Comparison of ENCODE assay signal across 10 mouse cellular contexts in the genomic region with DNA sequence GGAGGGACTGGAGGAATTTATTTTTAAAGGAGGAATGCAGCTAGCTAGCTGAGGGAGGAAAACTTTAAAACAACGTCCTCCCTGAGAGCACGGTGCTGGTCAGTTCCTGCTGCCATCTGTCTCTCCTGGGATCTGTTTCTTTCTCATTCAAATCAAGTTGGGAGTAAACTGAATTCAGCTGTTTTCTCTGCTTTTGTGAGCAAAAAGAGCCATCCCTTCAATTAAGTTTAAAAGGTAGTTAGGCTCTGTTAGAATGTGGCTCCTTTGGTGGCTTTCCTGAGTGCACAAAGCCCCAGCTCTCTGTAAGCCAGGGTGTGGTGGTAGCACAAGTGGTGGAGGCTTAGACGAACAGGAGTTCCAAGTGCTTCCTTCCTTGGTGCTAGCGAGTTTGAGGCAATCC. TPM values are rescaled to one million over a fixed set of nuclear protein-coding genes. Genes with fewer than 3 reads are reported as not detected.
DNase-seq lines count a peak whose midpoint lies in the region; ATAC-seq lines count a peak whose summit lies in the region.
"Had no signal": no experiment of that assay in that cellular context is flagged by ENCODE, and none has a peak within 500 bp of the region (broad histone marks: within the 10 kb centered on the region; RNA-seq: fewer than 3 reads in every experiment).

No protein-coding gene starts in this region.

- H3K9me3 ChIP-seq in limb, embryonic 13.5 days, result no peaks in the 10 kb centered on the region
- no peaks in the 10 kb centered on the region for H3K9me3 ChIP-seq in limb, embryonic 10.5 days (replicated peaks)
- no peaks in the 10 kb centered on the region for H3K9me3 ChIP-seq in embryonic facial prominence, embryonic 14.5 days (ENCODE audit: control insufficient read depth, low read length)
- H3K9me3 ChIP-seq in hindbrain, embryonic 15.5 days, result no peaks in the 10 kb centered on the region
- H3K9me3 ChIP-seq in stomach, embryonic 16.5 days (replicated peaks; ENCODE audit: control insufficient read depth, low read length), result no peaks in the 10 kb centered on the region

- no peaks in the 10 kb centered on the region for H3K27me3 ChIP-seq in limb, embryonic 13.5 days
- no peaks in the 10 kb centered on the region for H3K27me3 ChIP-seq in limb, embryonic 10.5 days (ENCODE audit: low read depth, poor library complexity, severe bottlenecking)
- no peaks in the 10 kb centered on the region for H3K27me3 ChIP-seq in embryonic facial prominence, embryonic 14.5 days (replicated peaks; ENCODE audit: control insufficient read depth, insufficient read depth, low read length)
- H3K27me3 ChIP-seq in hindbrain, embryonic 15.5 days, result no peaks in the 10 kb centered on the region
- no peaks in the 10 kb centered on the region for H3K27me3 ChIP-seq in stomach, embryonic 16.5 days (ENCODE audit: control insufficient read depth, insufficient read depth, low read length)

- 26% methylated on average over 4 of the region's 4 CpGs for WGBS in limb, embryonic 13.5 days
- WGBS in limb, embryonic 10.5 days, result 23% methylated on average over 4 of the region's 4 CpGs
- WGBS in embryonic facial prominence, embryonic 14.5 days, result 19% methylated on average over 4 of the region's 4 CpGs
- 17% methylated on average over 4 of the region's 4 CpGs for WGBS in hindbrain, embryonic 15.5 days
- 27% methylated on average over 4 of the region's 4 CpGs for WGBS in stomach, embryonic 16.5 days

- H3K4me1 ChIP-seq in limb, embryonic 13.5 days, result peaks cover 23% of the 10 kb centered on the region
- peaks cover 21% of the 10 kb centered on the region for H3K4me1 ChIP-seq in limb, embryonic 10.5 days
- H3K4me1 ChIP-seq in embryonic facial prominence, embryonic 14.5 days (ENCODE audit: control insufficient read depth, insufficient read depth, low read length), result peaks cover 22% of the 10 kb centered on the region
- peaks cover 32% of the 10 kb centered on the region for H3K4me1 ChIP-seq in hindbrain, embryonic 15.5 days (replicated peaks)
- H3K4me1 ChIP-seq in stomach, embryonic 16.5 days (ENCODE audit: control insufficient read depth, insufficient read depth, low read length), result peaks cover 19% of the 10 kb centered on the region

- ATAC-seq in limb, embryonic 13.5 days (ENCODE audit: low FRiP score, low read depth), result no peak
- ATAC-seq in embryonic facial prominence, embryonic 14.5 days (ENCODE audit: low read depth), result no peak
- ATAC-seq in hindbrain, embryonic 15.5 days (ENCODE audit: low FRiP score, low read depth), result no peak
- no peak for ATAC-seq in stomach, embryonic 16.5 days (ENCODE audit: insufficient read depth, low FRiP score)

- no peak overlapping the region; the same call in 1 of the 2 replicates for H3K27ac ChIP-seq in limb, embryonic 13.5 days
- no peak overlapping the region for H3K27ac ChIP-seq in limb, embryonic 10.5 days
- no peak overlapping the region for H3K27ac ChIP-seq in embryonic facial prominence, embryonic 14.5 days (replicated peaks; ENCODE audit: low read depth, low read length)
- peak overlapping the region; percentile 15; the same call in 1 of the 2 replicates for H3K27ac ChIP-seq in hindbrain, embryonic 15.5 days (replicated peaks)
- H3K27ac ChIP-seq in stomach, embryonic 16.5 days (ENCODE audit: low read length), result no peak overlapping the region

- peaks cover 24% of the 10 kb centered on the region for H3K36me3 ChIP-seq in limb, embryonic 13.5 days
- H3K36me3 ChIP-seq in limb, embryonic 10.5 days, result peaks cover 21% of the 10 kb centered on the region; the same call in 1 of the 2 replicates
- H3K36me3 ChIP-seq in embryonic facial prominence, embryonic 14.5 days (ENCODE audit: control insufficient read depth, insufficient read depth, low read length), result peaks cover 17% of the 10 kb centered on the region; the same call in 1 of the 2 replicates
- H3K36me3 ChIP-seq in hindbrain, embryonic 15.5 days, result no peaks in the 10 kb centered on the region
- no peaks in the 10 kb centered on the region for H3K36me3 ChIP-seq in stomach, embryonic 16.5 days (ENCODE audit: control insufficient read depth, insufficient read depth, low read length)

- H3K9ac ChIP-seq in limb, embryonic 13.5 days, result peak overlapping the region; percentile 54; the same call in 1 of the 2 replicates
- H3K9ac ChIP-seq in embryonic facial prominence, embryonic 14.5 days (ENCODE audit: low read depth, low read length), result no peak overlapping the region
- H3K9ac ChIP-seq in hindbrain, embryonic 15.5 days, result 0 out of 2 replicates have a peak overlapping the region, but pooled peaks have one; percentile 5
- peak overlapping the region; percentile 50 for H3K9ac ChIP-seq in stomach, embryonic 16.5 days (ENCODE audit: low read length)

- no peak overlapping the region for H3K4me3 ChIP-seq in limb, embryonic 13.5 days
- no peak overlapping the region for H3K4me3 ChIP-seq in limb, embryonic 10.5 days
- H3K4me3 ChIP-seq in embryonic facial prominence, embryonic 14.5 days (ENCODE audit: low read depth, low read length), result no peak overlapping the region
- no peak overlapping the region for H3K4me3 ChIP-seq in hindbrain, embryonic 15.5 days
- H3K4me3 ChIP-seq in stomach, embryonic 16.5 days (replicated peaks; ENCODE audit: low read length), result peak overlapping the region; percentile 7; the same call in 1 of the 2 replicates

- DNase-seq in limb, embryonic 10.5 days (ENCODE audit: low spot score), result no peak
- DNase-seq in embryonic facial prominence, embryonic 14.5 days (ENCODE audit: low spot score), result no peak
- DNase-seq in right cerebral cortex, postnatal 4 days, result no peak
- no peak for DNase-seq in urinary bladder, postnatal 14 days (ENCODE audit: low spot score)
- DNase-seq: gastrocnemius, postnatal 25 days; right cerebral cortex, adult 18-20 months; thymus, postnatal 14 days had no signal

- peak overlapping the region; percentile 84 for H3K4me2 ChIP-seq in limb, embryonic 13.5 days (replicated peaks)
- 0 out of 2 replicates have a peak overlapping the region, but pooled peaks have one; percentile 2 for H3K4me2 ChIP-seq in embryonic facial prominence, embryonic 14.5 days (ENCODE audit: low read depth, low read length)
- peak overlapping the region; percentile 66; the same call in 1 of the 2 replicates for H3K4me2 ChIP-seq in hindbrain, embryonic 15.5 days
- H3K4me2 ChIP-seq in stomach, embryonic 16.5 days (ENCODE audit: low read depth, low read length), result peak overlapping the region; percentile 76; the same call in 1 of the 2 replicates

RNA-seq across cellular contexts. Expression of a gene that starts 2.4 kb away (rescaled TPM):
- polyA plus RNA-seq in limb, embryonic 13.5 days (2015; fragmentation: Nextera tagmentation; extraction: Ambion mirVana), result 8.4 and 10.4 TPM in 2 replicates
- polyA plus RNA-seq in limb, embryonic 10.5 days (2016; fragmentation: Nextera tagmentation; extraction: Ambion mirVana), result 8.0 and 9.5 TPM in 2 replicates
- 8.7 and 9.3 TPM in 2 replicates for polyA plus RNA-seq in embryonic facial prominence, embryonic 14.5 days (2014; fragmentation: Nextera tagmentation; extraction: Ambion mirVana)
- polyA plus RNA-seq in hindbrain, embryonic 15.5 days (2015; fragmentation: Nextera tagmentation; extraction: Ambion mirVana), result 10.3 and 11.5 TPM in 2 replicates
- polyA plus RNA-seq in stomach, embryonic 16.5 days (2015; fragmentation: Nextera tagmentation; extraction: Ambion mirVana), result 10.0 and 10.5 TPM in 2 replicates

RNA-seq across cellular contexts. Expression of a gene that starts 42.0 kb away (rescaled TPM):
- polyA plus RNA-seq in limb, embryonic 13.5 days (2015; fragmentation: Nextera tagmentation; extraction: Ambion mirVana), result 0.11 TPM in 1 of 2 replicates, not detected in the other
- not detected in 2 replicates for polyA plus RNA-seq in limb, embryonic 10.5 days (2016; fragmentation: Nextera tagmentation; extraction: Ambion mirVana)
- 0.21 TPM in 1 of 2 replicates, not detected in the other for polyA plus RNA-seq in embryonic facial prominence, embryonic 14.5 days (2014; fragmentation: Nextera tagmentation; extraction: Ambion mirVana)
- polyA plus RNA-seq in hindbrain, embryonic 15.5 days (2015; fragmentation: Nextera tagmentation; extraction: Ambion mirVana), result not detected in 2 replicates
- 0.92 and 0.93 TPM in 2 replicates for polyA plus RNA-seq in stomach, embryonic 16.5 days (2015; fragmentation: Nextera tagmentation; extraction: Ambion mirVana)

Comparison
In these comparisons a context has a peak if more than half of its experiments do, and no peak if none do; other contexts are left out.
1. H3K4me2 ChIP-seq: peak in every context shown above with its lines; median percentile 84 in limb, embryonic 13.5 days; 76 in stomach, embryonic 16.5 days; 66 in hindbrain, embryonic 15.5 days; 2 in embryonic facial prominence, embryonic 14.5 days.